Mouse (Mus musculus) liver, embryonic 16.5 days (tissue): ENCODE measurements around the gene Cask. TPM values are rescaled to one million over a fixed set of nuclear protein-coding genes. Genes with fewer than 3 reads are reported as not detected.

Experiments
- ATAC-seq: fragments of 200-750 bp; cut with Nextera tagmentation; 2 replicates; pipeline ENCODE4 v1.8.0; 2017; ENCODE audit warnings: low read depth, mild to moderate bottlenecking, moderate number of reproducible peaks, moderate library complexity
- H3K27ac ChIP-seq: fragments of 300-500 bp; sonication (generic); 2 replicates; pipeline ENCODE4 v1.5.1; 2014; ENCODE audit warnings: mild to moderate bottlenecking, low read length
- H3K27me3 ChIP-seq: fragments of 300-500 bp; sonication (generic); 2 replicates; pipeline ENCODE4 v1.6.1; 2014; ENCODE audit warnings: low read depth, low read length, mixed read lengths; ENCODE audit not compliant: control insufficient read depth, insufficient read depth
- H3K36me3 ChIP-seq: fragments of 300-500 bp; sonication (generic); 2 replicates; pipeline ENCODE4 v1.6.1; 2014; ENCODE audit warnings: mild to moderate bottlenecking; ENCODE audit not compliant: control insufficient read depth, insufficient read depth
- H3K4me1 ChIP-seq: fragments of 300-500 bp; sonication (generic); 2 replicates; pipeline ENCODE4 v1.6.1; 2014; ENCODE audit warnings: low read depth, low read length, mixed read lengths; ENCODE audit not compliant: control insufficient read depth
- H3K4me2 ChIP-seq: fragments of 300-500 bp; sonication (generic); 2 replicates; pipeline ENCODE4 v1.6.1; 2014; ENCODE audit warnings: low read depth, low read length, mixed read lengths
- H3K4me3 ChIP-seq: fragments of 300-500 bp; sonication (generic); 2 replicates; pipeline ENCODE4 v1.5.1; 2014; ENCODE audit warnings: low read depth, mild to moderate bottlenecking, low read length
- H3K9ac ChIP-seq: fragments of 300-500 bp; sonication (generic); 2 replicates; pipeline ENCODE4 v1.6.1; 2014; ENCODE audit warnings: low read depth, low read length
- H3K9me3 ChIP-seq: fragments of 300-500 bp; sonication (generic); replicated peaks from 2 replicates; pipeline ENCODE4 v1.6.1; 2016; ENCODE audit warnings: low read length; ENCODE audit not compliant: control insufficient read depth
- WGBS: fragments of 180-500 bp; shearing (Covaris S2); extraction: QIAGEN DNeasy Blood & Tissue Kit; methylation state at CpG from one replicate; pipeline ENCODE4 v1.1.7; 2014; ENCODE audit not compliant: insufficient replicate concordance; 5-methylcytosine and 5-hydroxymethylcytosine counted together
- polyA plus RNA-seq: library from polyadenylated mRNA; unstranded; fragments of >200 nt; fragmentation: Nextera tagmentation; extraction: Ambion mirVana; gene quantifications from 2 replicates; pipeline ENCODE4 v1.2.1, GENCODE M21; 2015

The Cask gene
- polyA plus RNA-seq = 1.3 and 1.4 TPM in 2 replicates

GRCm38 (mm10) chrX:13851285-13851684 lies at the start of gene Cask:
Gene Cask (minus strand): TSS chrX:13851367.
- 27% methylated on average over 4 of the region's 4 CpGs for WGBS
- 0 out of 2 replicates have a peak, but pooled peaks have one; percentile 17 for ATAC-seq
- Histone ChIP-seq H3K9me3 (no peaks in the 10 kb centered on the region), H3K27ac (no peak within 1 kb of the TSS), H3K4me3 (no peak within 1 kb of the TSS), H3K4me2 (no peak within 1 kb of the TSS), H3K4me1 (no peaks in the 10 kb centered on the region), H3K27me3 (no peaks in the 10 kb centered on the region), H3K9ac (no peak within 1 kb of the TSS), H3K36me3 (no peaks in the 10 kb centered on the region)

GRCm38 (mm10) chrX:13889976-13890375 lies 38.8 kb upstream of the Cask start:
- WGBS = 69% methylated on average over 2 of the region's 2 CpGs
- Histone ChIP-seq H3K4me2 (no peak overlapping the region), H3K4me3 (no peak overlapping the region), H3K9me3 (no peaks in the 10 kb centered on the region), H3K36me3 (no peaks in the 10 kb centered on the region), H3K9ac (no peak overlapping the region), H3K27ac (no peak overlapping the region), H3K4me1 (no peaks in the 10 kb centered on the region), H3K27me3 (no peaks in the 10 kb centered on the region)
- no peak for ATAC-seq

GRCm38 (mm10) chrX:13884348-13884747 lies 33.2 kb upstream of the Cask start:
- H3K27me3 ChIP-seq = no peaks in the 10 kb centered on the region
- ATAC-seq = no peak
- H3K36me3 ChIP-seq = no peaks in the 10 kb centered on the region
- H3K4me2 ChIP-seq = no peak overlapping the region
- H3K9ac ChIP-seq = no peak overlapping the region
- H3K9me3 ChIP-seq = no peaks in the 10 kb centered on the region
- H3K4me3 ChIP-seq = no peak overlapping the region
- H3K27ac ChIP-seq = no peak overlapping the region
- 59% methylated on average over 1 of the region's 1 CpGs for WGBS
- H3K4me1 ChIP-seq = no peaks in the 10 kb centered on the region

- Histone ChIP-seq H3K4me3 (no peak overlapping the region), H3K9me3 (no peaks in the 10 kb centered on the region), H3K4me2 (no peak overlapping the region), H3K4me1 (no peaks in the 10 kb centered on the region), H3K27me3 (no peaks in the 10 kb centered on the region), H3K9ac (no peak overlapping the region), H3K27ac (no peak overlapping the region), H3K36me3 (no peaks in the 10 kb centered on the region)
- WGBS = 21% methylated on average over 6 of the region's 6 CpGs
- no peak for ATAC-seq
Measured at GRCm38 (mm10) chrX:13881969-13882368, 30.8 kb upstream of the Cask start.

GRCm38 (mm10) chrX:13860145-13860544 lies 9.0 kb upstream of the Cask start:
- Histone ChIP-seq H3K27me3 (no peaks in the 10 kb centered on the region), H3K4me1 (no peaks in the 10 kb centered on the region), H3K4me2 (no peak overlapping the region), H3K9me3 (no peaks in the 10 kb centered on the region), H3K9ac (no peak overlapping the region), H3K27ac (no peak overlapping the region), H3K36me3 (no peaks in the 10 kb centered on the region), H3K4me3 (no peak overlapping the region)
- ATAC-seq = no peak
- WGBS = 65% methylated on average over 4 of the region's 4 CpGs

- Histone ChIP-seq H3K4me3 (no peak overlapping the region), H3K27me3 (no peaks in the 10 kb centered on the region), H3K36me3 (no peaks in the 10 kb centered on the region), H3K4me1 (no peaks in the 10 kb centered on the region), H3K9me3 (no peaks in the 10 kb centered on the region), H3K27ac (no peak overlapping the region), H3K4me2 (no peak overlapping the region), H3K9ac (no peak overlapping the region)
- WGBS = 66% methylated on average over 9 of the region's 9 CpGs
- no peak for ATAC-seq
Measured at GRCm38 (mm10) chrX:13859051-13859450, 7.9 kb upstream of the Cask start.

- no peaks in the 10 kb centered on the region for H3K9me3 ChIP-seq
- no peak for ATAC-seq
- no peak overlapping the region for H3K27ac ChIP-seq
- H3K27me3 ChIP-seq = peaks cover 9% of the 10 kb centered on the region
- H3K9ac ChIP-seq = no peak overlapping the region
- H3K36me3 ChIP-seq = no peaks in the 10 kb centered on the region
- WGBS = 41% methylated on average over 1 of the region's 1 CpGs
- H3K4me2 ChIP-seq = no peak overlapping the region
- no peaks in the 10 kb centered on the region for H3K4me1 ChIP-seq
- H3K4me3 ChIP-seq = no peak overlapping the region
Measured at GRCm38 (mm10) chrX:13848473-13848872, 2.7 kb downstream of the Cask start.

GRCm38 (mm10) chrX:13847502-13847851 lies 3.7 kb downstream of the Cask start:
- Histone ChIP-seq H3K9ac (peak overlapping the region; percentile 61), H3K36me3 (no peaks in the 10 kb centered on the region), H3K4me2 (peak overlapping the region; percentile 71), H3K4me3 (peak overlapping the region; percentile 67), H3K27ac (peak overlapping the region; percentile 29; the same call in 1 of the 2 replicates), H3K9me3 (no peaks in the 10 kb centered on the region), H3K27me3 (peaks cover 9% of the 10 kb centered on the region), H3K4me1 (no peaks in the 10 kb centered on the region)
- WGBS = 22% methylated on average over 7 of the region's 7 CpGs
- ATAC-seq = no peak

GRCm38 (mm10) chrX:13846653-13847501 lies 4.3 kb downstream of the Cask start:
- Histone ChIP-seq H3K9me3 (no peaks in the 10 kb centered on the region), H3K9ac (peak overlapping the region; percentile 66), H3K27ac (peak overlapping the region; percentile 33), H3K36me3 (no peaks in the 10 kb centered on the region), H3K27me3 (peaks cover 9% of the 10 kb centered on the region), H3K4me2 (peak overlapping the region; percentile 71), H3K4me3 (peak overlapping the region; percentile 67), H3K4me1 (no peaks in the 10 kb centered on the region)
- 16% methylated on average over 48 of the region's 59 CpGs for WGBS
- ATAC-seq = peak; percentile 88
